Mouse (Mus musculus) ES-Bruce4 (cell line): ENCODE measurements at regions not wholly inside any gene's neighbourhood (a gene's known extent, or its start where the extent isn't known, plus 50 kb on each side); places are given as distances from the start of the nearest gene placed in this dataset.

Source experiments
- CTCF ChIP-seq: IDR thresholded peaks from one replicate; pipeline ENCODE4 v1.8.1; 2011; ENCODE audit warnings: low read depth, low read length
- EP300 ChIP-seq: IDR thresholded peaks from 2 replicates; pipeline ENCODE4 v1.6.1; 2011; ENCODE audit warnings: low read depth, low read length; ENCODE audit not compliant: insufficient read depth
- POLR2A ChIP-seq: IDR thresholded peaks from one replicate; pipeline ENCODE4 v1.8.1; 2011; ENCODE audit warnings: low read length; ENCODE audit not compliant: insufficient read depth

GRCm38 (mm10) chr11:31564742-31565510 lies 106.8 kb downstream of the Bod1 start:
- TF ChIP-seq CTCF, result no peak
- TF ChIP-seq EP300, result no peak
- TF ChIP-seq POLR2A, result no peak
